Mouse (Mus musculus) CH12.LX (cell line): ENCODE measurements at regions not wholly inside any gene's neighbourhood (a gene's known extent, or its start where the extent isn't known, plus 50 kb on each side); places are given as distances from the start of the nearest gene placed in this dataset.

Source experiments
- DNase-seq: peaks from one replicate; pipeline ENCODE4 v3.0.0-alpha.2; 2013; ENCODE audit errors: extremely low read depth
- H3K27ac ChIP-seq: 2 replicates; pipeline ENCODE4 v1.5.1; 2012; ENCODE audit warnings: low read depth, mild to moderate bottlenecking, control low read depth, moderate library complexity; ENCODE audit not compliant: insufficient read depth
- H3K27me3 ChIP-seq: replicated peaks from 2 replicates; pipeline ENCODE3; 2012; ENCODE audit warnings: inconsistent platforms
- H3K36me3 ChIP-seq, 2 experiments: replicated peaks in 1 of 2; 2 replicates each; pipeline versions ENCODE3 to v1.6.1; 2012; ENCODE audit warnings: inconsistent platforms in 1 of 2, low read length in 1 of 2, mild to moderate bottlenecking in 1 of 2, mixed read lengths in 1 of 2, moderate library complexity in 1 of 2; ENCODE audit not compliant: control insufficient read depth in 1 of 2, insufficient read depth in 1 of 2
- H3K4me1 ChIP-seq, 2 experiments: 2 replicates each; pipeline ENCODE4 v1.6.1; 2012; ENCODE audit warnings: inconsistent platforms in 1 of 2, moderate library complexity in 1 of 2; ENCODE audit not compliant: insufficient read depth in 2 of 2, control insufficient read depth in 1 of 2
- H3K4me2 ChIP-seq: 2 replicates; pipeline ENCODE4 v1.6.1; 2012; ENCODE audit warnings: low read depth, mild to moderate bottlenecking, control low read depth; ENCODE audit not compliant: poor library complexity, insufficient read depth, severe bottlenecking
- H3K4me3 ChIP-seq, 3 experiments: fragments of 150-350 bp in 1 of 3; sonication (generic) in 1 of 3; replicated peaks in 1 of 3; 2 replicates each; pipeline versions ENCODE3 to v1.5.1; 2011 to 2012; ENCODE audit warnings: low read depth in 2 of 3, low read length in 2 of 3, mild to moderate bottlenecking in 2 of 3, moderate library complexity in 2 of 3, control low read depth in 1 of 3, improper control_type of control experiment in 1 of 3, inconsistent platforms in 1 of 3, mixed read lengths in 1 of 3; ENCODE audit not compliant: poor library complexity in 1 of 3
- H3K79me2 ChIP-seq: replicated peaks from 2 replicates; pipeline ENCODE4 v1.6.1; 2012; ENCODE audit warnings: mild to moderate bottlenecking, moderate library complexity; ENCODE audit not compliant: control insufficient read depth, poor library complexity, insufficient read depth, severe bottlenecking; ENCODE audit errors: extremely low read depth
- H3K9ac ChIP-seq: 2 replicates; pipeline ENCODE4 v1.6.1; 2012; ENCODE audit warnings: low read depth, mild to moderate bottlenecking, control low read depth, moderate library complexity; ENCODE audit not compliant: insufficient read depth
- H3K9me3 ChIP-seq: replicated peaks from 2 replicates; pipeline ENCODE3; 2012; ENCODE audit warnings: low read length, inconsistent platforms, mixed read lengths
- CHD2 ChIP-seq: IDR thresholded peaks from 2 replicates; pipeline ENCODE4 v1.6.1; 2011; ENCODE audit warnings: low read length, improper control_type of control experiment
- CTCF ChIP-seq, 2 experiments: IDR thresholded peaks in 1 of 2; conservative IDR thresholded peaks in 1 of 2; 2 replicates each; pipeline ENCODE4 v1.5.1; 2011 to 2012; ENCODE audit warnings: low read depth in 2 of 2, low read length in 2 of 2, improper control_type of control experiment in 1 of 2, inconsistent platforms in 1 of 2, mild to moderate bottlenecking in 1 of 2, moderate library complexity in 1 of 2
- ELF1 ChIP-seq: IDR thresholded peaks from 2 replicates; pipeline ENCODE4 v1.6.1; 2014; ENCODE audit warnings: low read depth, mild to moderate bottlenecking, inconsistent platforms, low read length, improper control_type of control experiment
- ETS1 ChIP-seq: conservative IDR thresholded peaks from 2 replicates; pipeline ENCODE4 v1.6.1; 2012; ENCODE audit warnings: low read depth, mild to moderate bottlenecking, inconsistent platforms, low read length, improper control_type of control experiment, moderate library complexity
- MAFK ChIP-seq: IDR thresholded peaks from 2 replicates; pipeline ENCODE4 v1.6.1; 2011; ENCODE audit warnings: low read length, improper control_type of control experiment; ENCODE audit not compliant: insufficient replicate concordance
- MAZ ChIP-seq: IDR thresholded peaks from 2 replicates; pipeline ENCODE4 v1.6.1; 2012; ENCODE audit warnings: low read depth, mild to moderate bottlenecking, inconsistent platforms, low read length, improper control_type of control experiment, moderate library complexity
- MEF2A ChIP-seq: IDR thresholded peaks from 2 replicates; pipeline ENCODE4 v1.6.1; 2014; ENCODE audit warnings: low read depth, mild to moderate bottlenecking, inconsistent platforms, low read length, improper control_type of control experiment, borderline replicate concordance
- USF1 ChIP-seq: IDR thresholded peaks from 2 replicates; pipeline ENCODE4 v1.6.1; 2014; ENCODE audit warnings: low read depth, mild to moderate bottlenecking, inconsistent platforms, low read length, improper control_type of control experiment
- ZKSCAN1 ChIP-seq: IDR thresholded peaks from 2 replicates; pipeline ENCODE4 v1.6.1; 2012; ENCODE audit warnings: low read depth, inconsistent platforms, low read length, improper control_type of control experiment, borderline replicate concordance
- ZMIZ1 ChIP-seq: IDR thresholded peaks from 2 replicates; pipeline ENCODE4 v1.6.1; 2012; ENCODE audit warnings: low read depth, mild to moderate bottlenecking, inconsistent platforms, low read length, improper control_type of control experiment
- dilution Hi-C: fragments of 300-500 bp; cut with MboI; formaldehyde crosslinking; loops from 2 replicates; pipeline ENCODE4 v1.14.3; 2020; ENCODE audit warnings: low sequenced_read_pairs; ENCODE audit not compliant: extremely low pct_unique_long_range_greater_than_20kb, extremely low pct_ligation_motif_present
- in situ Hi-C: fragments of 300-500 bp; cut with MboI; formaldehyde crosslinking; loops from 3 replicates; pipeline ENCODE4 v1.14.3; 2019; ENCODE audit warnings: low sequenced_read_pairs, low pct_ligation_motif_present, low pct_unique_long_range_greater_than_20kb, mixed read lengths

- H3K9ac ChIP-seq, result no peak overlapping the region
- peaks cover 34% of the 10 kb centered on the region for H3K9me3 ChIP-seq
- H3K27ac ChIP-seq, result no peak overlapping the region
- dilution Hi-C loops (no loop called here), in situ Hi-C loops (no loop called here)
- no peaks in the 10 kb centered on the region for H3K4me1 ChIP-seq
- H3K4me3 ChIP-seq, result no peak overlapping the region
- no peaks in the 10 kb centered on the region for H3K27me3 ChIP-seq
- H3K36me3 ChIP-seq, result no peaks in the 10 kb centered on the region
- no peak for DNase-seq
- H3K4me2 ChIP-seq, result no peak overlapping the region
- no peak for TF ChIP-seq USF1
- no peak for TF ChIP-seq ELF1
- no peak for TF ChIP-seq ZMIZ1
- TF ChIP-seq MAFK, result no peak
- no peaks in the 10 kb centered on the region for H3K79me2 ChIP-seq
Observed at GRCm38 (mm10) chr16:83420676-83421075, 592.5 kb downstream of the Gm21833 start.

- DNase-seq, result no peak
- no peak for TF ChIP-seq ETS1
- TF ChIP-seq CTCF (conservative IDR thresholded peaks at IDR 0.05 in 1 of 2, IDR thresholded peaks at IDR 0.05 in 1 of 2; ENCODE audit: low read depth in 2 of 2, low read length in 2 of 2), result no peak
- TF ChIP-seq MAZ, result no peak
- no peak for TF ChIP-seq ZKSCAN1
- no peak for TF ChIP-seq CHD2
- TF ChIP-seq MEF2A, result no peak
- Histone ChIP-seq H3K4me3 (no peak overlapping the region), H3K4me2 (no peak overlapping the region), H3K27ac (no peak overlapping the region), H3K36me3 (no peaks in the 10 kb centered on the region), H3K4me1 (no peaks in the 10 kb centered on the region), H3K79me2 (no peaks in the 10 kb centered on the region), H3K9ac (no peak overlapping the region), H3K9me3 (peaks cover 28% of the 10 kb centered on the region), H3K27me3 (no peaks in the 10 kb centered on the region)
- in situ Hi-C loops, result no loop called here
- dilution Hi-C loops, result no loop called here
Observed at GRCm38 (mm10) chr16:83423096-83423495, 594.9 kb downstream of the Gm21833 start.
